Mouse (Mus musculus) kidney, postnatal 36 days (tissue): ENCODE results near the gene Zfp691.

Source experiments
- DNase-seq, 2 experiments: peaks; one replicate each; pipeline ENCODE4 v3.0.0; 2021 to 2022; ENCODE audit warnings: mixed read lengths in 2 of 2

The Zfp691 gene

GRCm38 (mm10) chr4:119120095-119120494, 53.9 kb downstream of the Zfp691 start:
- DNase-seq = no peak
